Mouse (Mus musculus): ENCODE data around the gene Amtn. TPM values are rescaled to one million over a fixed set of nuclear protein-coding genes. Genes with fewer than 3 reads are reported as not detected.

Amtn gene
- polyA plus RNA-seq, 1 experiment from 2014 or later: not detected

DNA sequence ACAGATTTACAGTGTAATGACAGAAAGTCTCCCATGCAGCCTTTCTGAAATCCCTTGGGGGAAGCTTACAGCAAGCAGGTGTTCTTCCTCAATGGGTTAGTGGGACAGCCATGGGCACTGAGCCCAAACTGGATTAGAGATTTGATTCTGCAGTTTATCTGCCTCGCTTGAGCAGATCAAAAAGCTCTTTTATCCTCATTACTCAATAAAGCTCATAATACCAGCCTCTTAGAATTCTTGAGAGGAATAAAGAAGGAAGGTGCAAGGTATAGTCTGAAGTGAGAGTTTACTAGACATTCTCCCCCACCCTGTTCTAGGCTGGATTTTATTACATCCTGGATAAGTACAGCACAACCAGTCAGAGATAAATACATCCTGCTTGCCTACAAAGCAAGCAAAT, 50.8 kb downstream of the Amtn start:
- ATAC-seq (ENCODE audit: borderline replicate concordance, extremely low read depth, low FRiP score, low TSS enrichment): no peak
- H3K4me2 ChIP-seq: no peak overlapping the region
- 26% methylated on average over 1 of the region's 1 CpGs for WGBS

More for the DNA sequence above, 50.8 kb downstream of the Amtn start:
- H3K27ac ChIP-seq: no peak overlapping the region
- H3K36me3 ChIP-seq: no peaks in the 10 kb centered on the region
- no peaks in the 10 kb centered on the region for H3K4me1 ChIP-seq
- H3K9ac ChIP-seq: no peak overlapping the region
- no peaks in the 10 kb centered on the region for H3K27me3 ChIP-seq
- H3K9me3 ChIP-seq: no peaks in the 10 kb centered on the region
- no peak overlapping the region for H3K4me3 ChIP-seq

Other genes starting within 250 kb of the Amtn start
- not detected in 2 replicates for gene Gm11115, start 222.0 kb upstream of the Amtn start, polyA plus RNA-seq (2015; fragmentation: Nextera tagmentation; extraction: Ambion mirVana)
- not detected in 2 replicates for gene Gm7714, start 107.2 kb upstream of the Amtn start, polyA plus RNA-seq (2015; fragmentation: Nextera tagmentation; extraction: Ambion mirVana)
- gene Prol1, start 58.8 kb upstream of the Amtn start, polyA plus RNA-seq (2015; fragmentation: Nextera tagmentation; extraction: Ambion mirVana): not detected in 2 replicates
- gene Ambn, start 79.9 kb downstream of the Amtn start, polyA plus RNA-seq (2015; fragmentation: Nextera tagmentation; extraction: Ambion mirVana): not detected in 2 replicates
- not detected in 2 replicates for gene Enam, start 111.9 kb downstream of the Amtn start, polyA plus RNA-seq (2015; fragmentation: Nextera tagmentation; extraction: Ambion mirVana)
- 0.11 TPM in 1 of 2 replicates, not detected in the other for gene Jchain, start 151.8 kb downstream of the Amtn start, polyA plus RNA-seq (2015; fragmentation: Nextera tagmentation; extraction: Ambion mirVana)
- 65.3 and 66.7 TPM in 2 replicates for gene Utp3, start 178.4 kb downstream of the Amtn start, polyA plus RNA-seq (2015; fragmentation: Nextera tagmentation; extraction: Ambion mirVana)
- gene Rufy3, start 188.9 kb downstream of the Amtn start, polyA plus RNA-seq (2015; fragmentation: Nextera tagmentation; extraction: Ambion mirVana): 9.9 and 11.2 TPM in 2 replicates